10 mouse cellular contexts compared by ENCODE assay signal in the genomic region with DNA sequence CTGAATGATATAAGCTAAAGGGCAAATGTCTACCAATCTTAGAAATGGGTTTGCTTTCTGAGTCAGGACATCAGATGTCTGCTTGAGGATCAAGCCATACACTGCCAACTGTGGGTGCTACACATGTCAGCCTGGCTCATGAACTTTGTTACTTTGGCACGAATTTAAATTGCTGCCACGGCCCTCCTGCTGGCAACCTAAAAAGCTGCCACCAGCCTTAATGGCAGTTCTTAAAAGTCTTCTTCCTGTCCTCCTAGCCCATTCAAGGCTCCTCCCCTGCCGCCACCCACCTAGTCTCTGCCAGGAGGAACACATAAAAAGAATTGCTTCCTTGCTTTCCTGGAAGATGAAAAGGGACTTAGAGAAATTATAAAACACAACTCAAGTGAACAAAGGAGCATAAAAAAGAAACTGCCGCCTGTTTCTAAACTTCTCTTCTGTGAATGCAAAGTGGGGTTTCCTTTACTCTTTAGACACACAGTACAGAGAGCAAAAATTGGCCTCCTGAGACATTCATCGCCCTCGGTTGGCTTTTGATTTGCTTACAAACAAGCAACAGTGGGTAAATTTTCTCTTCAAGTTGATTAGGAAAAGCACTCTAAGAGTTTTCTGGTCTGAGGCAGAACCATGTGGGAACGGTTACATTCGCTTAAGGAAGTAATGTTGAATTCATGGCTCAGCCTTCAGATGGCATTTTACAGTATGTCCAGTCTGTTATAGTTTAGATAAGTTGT. TPM values are rescaled to one million over a fixed set of nuclear protein-coding genes. Genes with fewer than 3 reads are reported as not detected.
DNase-seq lines count a peak whose midpoint lies in the region; ATAC-seq lines count a peak whose summit lies in the region.
"Had no signal": no experiment of that assay in that cellular context is flagged by ENCODE, and none has a peak within 500 bp of the region (broad histone marks: within the 10 kb centered on the region; RNA-seq: fewer than 3 reads in every experiment).

No protein-coding gene starts in this region.

- H3K4me2 ChIP-seq in limb, embryonic 12.5 days: peak overlapping the region; percentile 41
- H3K4me2 ChIP-seq in heart, embryonic 12.5 days: no peak overlapping the region
- H3K4me2 ChIP-seq: neural tube, embryonic 12.5 days had no signal

- H3K4me1 ChIP-seq in limb, embryonic 12.5 days (replicated peaks): peaks cover 45% of the 10 kb centered on the region
- H3K4me1 ChIP-seq in heart, embryonic 12.5 days (replicated peaks): 0 out of 2 replicates have a peak, but pooled peaks cover 2% of the 10 kb centered on the region

- H3K36me3 ChIP-seq in limb, embryonic 12.5 days: no peaks in the 10 kb centered on the region
- H3K36me3 ChIP-seq in heart, embryonic 12.5 days: no peaks in the 10 kb centered on the region
- H3K36me3 ChIP-seq: neural tube, embryonic 12.5 days had no signal

- 11% methylated on average over 8 of the region's 8 CpGs for WGBS in limb, embryonic 12.5 days
- WGBS in heart, embryonic 12.5 days: 61% methylated on average over 8 of the region's 8 CpGs

- H3K9ac ChIP-seq in limb, embryonic 12.5 days (replicated peaks): peak overlapping the region; percentile 27; the same call in 1 of the 2 replicates
- H3K9ac ChIP-seq in heart, embryonic 12.5 days: no peak overlapping the region
- H3K9ac ChIP-seq: neural tube, embryonic 12.5 days had no signal

- H3K9me3 ChIP-seq in limb, embryonic 12.5 days: no peaks in the 10 kb centered on the region
- no peaks in the 10 kb centered on the region for H3K9me3 ChIP-seq in heart, embryonic 12.5 days (replicated peaks)
- H3K9me3 ChIP-seq: neural tube, embryonic 12.5 days had no signal

- peak overlapping the region; percentile 85 for H3K27ac ChIP-seq in limb, embryonic 12.5 days
- no peak overlapping the region for H3K27ac ChIP-seq in heart, embryonic 12.5 days (ENCODE audit: poor library complexity, severe bottlenecking)
- H3K27ac ChIP-seq: neural tube, embryonic 12.5 days had no signal

- no peak for ATAC-seq in limb, embryonic 12.5 days (ENCODE audit: insufficient number of reproducible peaks, insufficient read depth, low FRiP score, low TSS enrichment, low read depth)
- ATAC-seq in heart, embryonic 12.5 days (ENCODE audit: insufficient number of reproducible peaks, low FRiP score): no peak

- DNase-seq in embryo, embryonic 10 days (ENCODE audit: low spot score): peak; percentile 37
- no peak for DNase-seq in embryo, embryonic 9.5 days (ENCODE audit: extremely low spot score)
- peak; percentile 9 for DNase-seq in thymus, adult 18-20 months
- no peak for DNase-seq in thymus, postnatal 0 days (ENCODE audit: low spot score)
- peak; percentile 27 for DNase-seq in thymus, postnatal 4 days
- no peak for DNase-seq in cerebellum, adult 11 months
- DNase-seq: adrenal gland, postnatal 10 days had no signal

- H3K27me3 ChIP-seq in limb, embryonic 12.5 days: no peaks in the 10 kb centered on the region
- no peaks in the 10 kb centered on the region for H3K27me3 ChIP-seq in heart, embryonic 12.5 days (replicated peaks)
- H3K27me3 ChIP-seq: neural tube, embryonic 12.5 days had no signal

- peak overlapping the region; percentile 19 for H3K4me3 ChIP-seq in limb, embryonic 12.5 days (replicated peaks)
- H3K4me3 ChIP-seq in heart, embryonic 12.5 days: no peak overlapping the region
- H3K4me3 ChIP-seq: neural tube, embryonic 12.5 days had no signal

RNA-seq across cellular contexts. Expression of a gene that starts 2.5 kb away (rescaled TPM):
- polyA plus RNA-seq in thymus, postnatal 0 days (2015; fragmentation: Nextera tagmentation; extraction: Ambion mirVana): 0.24 and 0.36 TPM in 2 replicates
- polyA plus RNA-seq in limb, embryonic 12.5 days (2016; fragmentation: Nextera tagmentation; extraction: Ambion mirVana): 35.1 and 38.9 TPM in 2 replicates
- 4.5 TPM in 2 replicates for polyA plus RNA-seq in heart, embryonic 12.5 days (2016; fragmentation: Nextera tagmentation; extraction: Ambion mirVana)

RNA-seq across cellular contexts. Expression of a gene that starts 30.9 kb away (rescaled TPM):
- polyA plus RNA-seq in thymus, postnatal 0 days (2015; fragmentation: Nextera tagmentation; extraction: Ambion mirVana): 31.2 and 32.0 TPM in 2 replicates
- 34.2 TPM in 2 replicates for polyA plus RNA-seq in limb, embryonic 12.5 days (2016; fragmentation: Nextera tagmentation; extraction: Ambion mirVana)
- 22.5 and 23.4 TPM in 2 replicates for polyA plus RNA-seq in heart, embryonic 12.5 days (2016; fragmentation: Nextera tagmentation; extraction: Ambion mirVana)

Comparison
In these comparisons a context has a peak if more than half of its experiments do, and no peak if none do; other contexts are left out.
1. DNase-seq: peak in embryo, embryonic 10 days (single experiment), thymus, adult 18-20 months (2 of 2) and thymus, postnatal 4 days (single experiment); none in embryo, embryonic 9.5 days (single experiment), thymus, postnatal 0 days (single experiment) and cerebellum, adult 11 months (single experiment).